Mouse (Mus musculus): ENCODE measurements around the gene Flt1.

DNA sequence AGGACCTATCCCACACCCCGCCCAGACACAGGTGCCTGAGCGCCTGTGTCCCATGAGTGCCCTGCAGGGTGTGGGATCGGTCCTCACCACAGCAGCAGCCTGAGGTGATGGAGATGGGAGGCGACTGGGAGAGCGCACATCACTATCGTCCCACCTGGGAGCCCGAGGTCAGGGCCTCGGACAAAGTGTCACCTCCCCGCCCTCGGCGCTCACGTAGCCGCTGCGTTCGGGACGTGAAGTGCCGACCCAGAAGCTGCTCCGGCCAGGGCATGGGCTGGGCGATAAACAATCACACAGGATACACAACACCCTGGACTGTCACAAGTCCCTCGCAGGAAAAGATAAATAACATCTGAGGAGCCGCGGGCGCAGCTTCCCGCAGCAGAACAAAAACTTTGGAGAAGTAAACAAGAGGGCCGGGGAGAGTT, 27.1 kb upstream of the Flt1 start:
- TF ChIP-seq CTCF (IDR thresholded peaks at IDR 0.05; ENCODE audit: borderline replicate concordance, extremely low read depth, insufficient read depth, insufficient read length) (no peak), POLR2A (IDR thresholded peaks at IDR 0.05; ENCODE audit: borderline replicate concordance, extremely low read depth, insufficient read depth, insufficient read length, poor library complexity, severe bottlenecking) (no peak)

Data from brain, embryonic 14.5 days (tissue).